Mouse (Mus musculus) lung, embryonic 16.5 days (tissue): ENCODE measurements around the gene Shank2. TPM values are rescaled to one million over a fixed set of nuclear protein-coding genes. Genes with fewer than 3 reads are reported as not detected.

Source experiments
- ATAC-seq: fragments of 200-750 bp; cut with Nextera tagmentation; 2 replicates; pipeline ENCODE4 v1.8.0; 2017; ENCODE audit warnings: low read depth, mild to moderate bottlenecking, moderate library complexity
- H3K27ac ChIP-seq: fragments of 300-500 bp; sonication (generic); 2 replicates; pipeline ENCODE4 v1.5.1; 2014; ENCODE audit warnings: mild to moderate bottlenecking, control low read depth, low read length
- H3K27me3 ChIP-seq: fragments of 300-500 bp; sonication (generic); 2 replicates; pipeline ENCODE4 v1.6.1; 2014; ENCODE audit warnings: low read depth, low read length, mixed read lengths; ENCODE audit not compliant: control insufficient read depth, insufficient read depth
- H3K36me3 ChIP-seq: fragments of 300-500 bp; sonication (generic); 2 replicates; pipeline ENCODE4 v1.6.1; 2014; ENCODE audit warnings: low read length; ENCODE audit not compliant: control insufficient read depth, insufficient read depth
- H3K4me1 ChIP-seq: fragments of 300-500 bp; sonication (generic); replicated peaks from 2 replicates; pipeline ENCODE4 v1.6.1; 2014; ENCODE audit warnings: low read length, mixed read lengths; ENCODE audit not compliant: control insufficient read depth, insufficient read depth
- H3K4me2 ChIP-seq: fragments of 300-500 bp; sonication (generic); 2 replicates; pipeline ENCODE4 v1.6.1; 2014; ENCODE audit warnings: low read depth, low read length, control low read depth
- H3K4me3 ChIP-seq: fragments of 300-500 bp; sonication (generic); 2 replicates; pipeline ENCODE4 v1.5.1; 2014; ENCODE audit warnings: mild to moderate bottlenecking, low read length, control low read depth
- H3K9ac ChIP-seq: fragments of 300-500 bp; sonication (generic); 2 replicates; pipeline ENCODE4 v1.6.1; 2014; ENCODE audit warnings: low read length, control low read depth
- H3K9me3 ChIP-seq: fragments of 300-500 bp; sonication (generic); 2 replicates; pipeline ENCODE4 v1.6.1; 2016; ENCODE audit warnings: low read length; ENCODE audit not compliant: control insufficient read depth
- WGBS: fragments of 180-500 bp; shearing (Covaris S2); extraction: QIAGEN DNeasy Blood & Tissue Kit; methylation state at CpG from one replicate; pipeline ENCODE4 v1.1.7; 2014; 5-methylcytosine and 5-hydroxymethylcytosine counted together
- polyA plus RNA-seq: library from polyadenylated mRNA; unstranded; fragments of >200 nt; fragmentation: Nextera tagmentation; extraction: Ambion mirVana; gene quantifications from 2 replicates; pipeline ENCODE4 v1.2.1, GENCODE M21; 2015

Shank2 gene
- polyA plus RNA-seq, 1 experiment from 2014 or later = 1.6 TPM

GRCm38 (mm10) chr7:144137827-144138226 is 136.1 kb downstream of the Shank2 start:
- H3K27ac ChIP-seq = no peak overlapping the region
- H3K9ac ChIP-seq = no peak overlapping the region
- WGBS = 48% methylated on average over 2 of the region's 2 CpGs
- H3K27me3 ChIP-seq = no peaks in the 10 kb centered on the region
- no peaks in the 10 kb centered on the region for H3K9me3 ChIP-seq
- ATAC-seq = no peak
- H3K36me3 ChIP-seq = no peaks in the 10 kb centered on the region
- H3K4me1 ChIP-seq = no peaks in the 10 kb centered on the region
- H3K4me2 ChIP-seq = no peak overlapping the region
- no peak overlapping the region for H3K4me3 ChIP-seq

GRCm38 (mm10) chr7:144138476-144138875 is 136.7 kb downstream of the Shank2 start:
- WGBS = 63% methylated on average over 2 of the region's 2 CpGs
- no peak overlapping the region for H3K4me3 ChIP-seq
- H3K4me2 ChIP-seq = no peak overlapping the region
- no peaks in the 10 kb centered on the region for H3K9me3 ChIP-seq
- no peaks in the 10 kb centered on the region for H3K4me1 ChIP-seq
- H3K36me3 ChIP-seq = no peaks in the 10 kb centered on the region
- no peak overlapping the region for H3K27ac ChIP-seq
- no peak overlapping the region for H3K9ac ChIP-seq
- ATAC-seq = no peak
- no peaks in the 10 kb centered on the region for H3K27me3 ChIP-seq

- no peak for ATAC-seq
- no peaks in the 10 kb centered on the region for H3K9me3 ChIP-seq
- no peaks in the 10 kb centered on the region for H3K36me3 ChIP-seq
- H3K4me3 ChIP-seq = no peak overlapping the region
- no peaks in the 10 kb centered on the region for H3K27me3 ChIP-seq
- no peak overlapping the region for H3K9ac ChIP-seq
- H3K4me2 ChIP-seq = no peak overlapping the region
- no peak overlapping the region for H3K27ac ChIP-seq
- WGBS = 78% methylated on average over 2 of the region's 2 CpGs
- no peaks in the 10 kb centered on the region for H3K4me1 ChIP-seq
These were observed 138.0 kb downstream of the Shank2 start for GRCm38 (mm10) chr7:144139691-144140090.

- no peak for ATAC-seq
- Histone ChIP-seq H3K27me3 (no peaks in the 10 kb centered on the region), H3K9me3 (no peaks in the 10 kb centered on the region), H3K4me3 (no peak overlapping the region), H3K36me3 (no peaks in the 10 kb centered on the region), H3K9ac (no peak overlapping the region), H3K4me1 (no peaks in the 10 kb centered on the region), H3K27ac (no peak overlapping the region), H3K4me2 (no peak overlapping the region)
- WGBS = 72% methylated on average over 3 of the region's 3 CpGs
These were observed 138.7 kb downstream of the Shank2 start for GRCm38 (mm10) chr7:144140470-144140869.

GRCm38 (mm10) chr7:144142036-144142435 is 140.3 kb downstream of the Shank2 start:
- no peak for ATAC-seq
- H3K4me3 ChIP-seq = no peak overlapping the region
- no peak overlapping the region for H3K9ac ChIP-seq

GRCm38 (mm10) chr7:144143941-144144340 is 142.2 kb downstream of the Shank2 start:
- H3K27me3 ChIP-seq = no peaks in the 10 kb centered on the region
- no peaks in the 10 kb centered on the region for H3K4me1 ChIP-seq
- no peak overlapping the region for H3K4me2 ChIP-seq
- H3K9ac ChIP-seq = no peak overlapping the region
- no peaks in the 10 kb centered on the region for H3K36me3 ChIP-seq
- 65% methylated on average over 2 of the region's 2 CpGs for WGBS
- no peak overlapping the region for H3K27ac ChIP-seq
- H3K9me3 ChIP-seq = no peaks in the 10 kb centered on the region
- ATAC-seq = no peak
- no peak overlapping the region for H3K4me3 ChIP-seq

More at GRCm38 (mm10) chr7:144142036-144142435, 140.3 kb downstream of the Shank2 start:
- Histone ChIP-seq H3K4me2 (no peak overlapping the region), H3K4me1 (no peaks in the 10 kb centered on the region), H3K36me3 (no peaks in the 10 kb centered on the region), H3K9me3 (no peaks in the 10 kb centered on the region), H3K27ac (no peak overlapping the region), H3K27me3 (no peaks in the 10 kb centered on the region)
- WGBS = 72% methylated on average over 4 of the region's 4 CpGs

GRCm38 (mm10) chr7:144148111-144148510 is 146.4 kb downstream of the Shank2 start:
- Histone ChIP-seq H3K4me2 (no peak overlapping the region), H3K9me3 (no peaks in the 10 kb centered on the region), H3K27me3 (no peaks in the 10 kb centered on the region), H3K27ac (no peak overlapping the region), H3K4me1 (peaks cover 6% of the 10 kb centered on the region), H3K9ac (no peak overlapping the region), H3K36me3 (no peaks in the 10 kb centered on the region), H3K4me3 (no peak overlapping the region)
- no peak for ATAC-seq
- WGBS = 67% methylated on average over 4 of the region's 4 CpGs

- 31% methylated on average over 4 of the region's 4 CpGs for WGBS
- no peaks in the 10 kb centered on the region for H3K9me3 ChIP-seq
- H3K27ac ChIP-seq = peak overlapping the region; percentile 11
- H3K4me1 ChIP-seq = peaks cover 6% of the 10 kb centered on the region
- H3K36me3 ChIP-seq = no peaks in the 10 kb centered on the region
- no peak overlapping the region for H3K4me3 ChIP-seq
- ATAC-seq = peak; percentile 89
- H3K9ac ChIP-seq = no peak overlapping the region
- H3K4me2 ChIP-seq = no peak overlapping the region
- H3K27me3 ChIP-seq = no peaks in the 10 kb centered on the region
These were observed 151.4 kb downstream of the Shank2 start for GRCm38 (mm10) chr7:144153124-144153523.

GRCm38 (mm10) chr7:144153682-144154081 is 152.0 kb downstream of the Shank2 start:
- 61% methylated on average over 8 of the region's 8 CpGs for WGBS
- H3K4me1 ChIP-seq = peaks cover 6% of the 10 kb centered on the region
- no peak overlapping the region for H3K4me3 ChIP-seq
- no peaks in the 10 kb centered on the region for H3K36me3 ChIP-seq
- H3K27me3 ChIP-seq = no peaks in the 10 kb centered on the region
- H3K27ac ChIP-seq = no peak overlapping the region
- no peaks in the 10 kb centered on the region for H3K9me3 ChIP-seq
- no peak overlapping the region for H3K9ac ChIP-seq
- ATAC-seq = no peak
- H3K4me2 ChIP-seq = no peak overlapping the region

- Histone ChIP-seq H3K9me3 (no peaks in the 10 kb centered on the region), H3K27me3 (no peaks in the 10 kb centered on the region), H3K4me3 (no peak overlapping the region), H3K9ac (no peak overlapping the region), H3K4me2 (no peak overlapping the region), H3K27ac (no peak overlapping the region), H3K36me3 (no peaks in the 10 kb centered on the region), H3K4me1 (0 out of 2 replicates have a peak, but pooled peaks cover under 1% of the 10 kb centered on the region)
- no peak for ATAC-seq
- 86% methylated on average over 8 of the region's 8 CpGs for WGBS
These were observed 156.2 kb downstream of the Shank2 start for GRCm38 (mm10) chr7:144157936-144158335.
